Mouse (Mus musculus) forebrain, embryonic 11.5 days (tissue): ENCODE results near the gene Ccdc7b. TPM values are rescaled to one million over a fixed set of nuclear protein-coding genes. Genes with fewer than 3 reads are reported as not detected.
"Not testable (repeated sequence)": the region's sequence is repeated elsewhere in the genome, so short reads cannot be mapped to it uniquely, and the experiment has no call there.

Experiments
- ATAC-seq: fragments of 200-750 bp; cut with Nextera tagmentation; replicated peaks from 2 replicates; pipeline ENCODE4 v1.8.0; 2017; ENCODE audit warnings: moderate TSS enrichment; ENCODE audit not compliant: low FRiP score
- DNase-seq: peaks from one replicate; pipeline ENCODE4 v3.0.0-alpha.2; 2017; ENCODE audit warnings: low spot score
- H3K27ac ChIP-seq: fragments of 300-500 bp; sonication (generic); 2 replicates; pipeline ENCODE4 v1.5.1; 2014; ENCODE audit warnings: low read depth, low read length
- H3K27me3 ChIP-seq: fragments of 300-500 bp; sonication (generic); 2 replicates; pipeline ENCODE4 v1.6.1; 2014; ENCODE audit warnings: mild to moderate bottlenecking, low read length, mixed read lengths; ENCODE audit not compliant: control insufficient read depth, insufficient read depth
- H3K36me3 ChIP-seq: fragments of 300-500 bp; sonication (generic); 2 replicates; pipeline ENCODE4 v1.6.1; 2014; ENCODE audit warnings: mild to moderate bottlenecking, low read length, moderate library complexity, mixed read lengths; ENCODE audit not compliant: control insufficient read depth, insufficient read depth
- H3K4me1 ChIP-seq: fragments of 300-500 bp; sonication (generic); replicated peaks from 2 replicates; pipeline ENCODE4 v1.6.1; 2014; ENCODE audit warnings: low read length, mixed read lengths; ENCODE audit not compliant: control insufficient read depth, insufficient read depth
- H3K4me2 ChIP-seq: fragments of 300-500 bp; sonication (generic); 2 replicates; pipeline ENCODE4 v1.6.1; 2014; ENCODE audit warnings: low read depth, mild to moderate bottlenecking, low read length, moderate library complexity, mixed read lengths; ENCODE audit not compliant: severe bottlenecking
- H3K4me3 ChIP-seq: fragments of 300-500 bp; sonication (generic); 2 replicates; pipeline ENCODE4 v1.5.1; 2014; ENCODE audit warnings: low read depth, low read length
- H3K9ac ChIP-seq: fragments of 300-500 bp; sonication (generic); 2 replicates; pipeline ENCODE4 v1.6.1; 2014; ENCODE audit warnings: low read length
- H3K9me3 ChIP-seq: fragments of 300-500 bp; sonication (generic); 2 replicates; pipeline ENCODE4 v1.6.1; 2016; ENCODE audit warnings: low read length, mixed read lengths; ENCODE audit not compliant: control insufficient read depth
- WGBS: fragments of 180-500 bp; shearing (Covaris S2); extraction: QIAGEN DNeasy Blood & Tissue Kit; methylation state at CpG from one replicate; pipeline ENCODE4 v1.1.7; 2014; 5-methylcytosine and 5-hydroxymethylcytosine counted together
- polyA plus RNA-seq: library from polyadenylated mRNA; unstranded; fragments of >200 nt; fragmentation: Nextera tagmentation; extraction: Ambion mirVana; gene quantifications from 2 replicates; pipeline ENCODE4 v1.2.1, GENCODE M21; 2014

Gene Ccdc7b
- polyA plus RNA-seq: not detected in 2 replicates

DNA sequence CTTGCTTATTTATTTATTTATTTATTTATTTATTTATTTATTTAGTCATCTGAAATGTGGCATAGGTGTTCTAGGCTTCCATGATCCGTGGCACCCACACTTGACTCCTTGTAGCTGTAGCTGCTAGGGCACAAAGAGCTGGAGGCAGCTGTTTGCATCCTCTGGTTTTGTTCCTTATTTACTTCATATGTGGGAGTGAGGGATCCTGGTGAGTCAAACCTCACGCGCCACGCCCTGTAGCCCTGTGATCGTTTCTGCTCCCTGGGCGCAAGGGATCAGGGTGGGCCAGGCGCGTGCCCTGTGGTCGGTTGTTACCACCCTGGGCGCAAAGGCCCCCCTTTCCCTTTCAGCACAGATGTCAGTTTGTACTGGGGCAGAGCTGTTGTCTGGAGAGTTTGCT is at the start of gene Ccdc7b:
Ccdc7b (plus strand) TSS at position 301 of the 400 bp plus-strand sequence.
- not testable (repeated sequence) for H3K27ac ChIP-seq, H3K4me2 ChIP-seq, H3K36me3 ChIP-seq, H3K27me3 ChIP-seq, H3K9me3 ChIP-seq, H3K9ac ChIP-seq, H3K4me3 ChIP-seq, DNase-seq, H3K4me1 ChIP-seq
- 80% methylated on average over 1 of the region's 10 CpGs for WGBS
- 0 out of 2 replicates have a peak, but pooled peaks have one; percentile 10 for ATAC-seq

DNA sequence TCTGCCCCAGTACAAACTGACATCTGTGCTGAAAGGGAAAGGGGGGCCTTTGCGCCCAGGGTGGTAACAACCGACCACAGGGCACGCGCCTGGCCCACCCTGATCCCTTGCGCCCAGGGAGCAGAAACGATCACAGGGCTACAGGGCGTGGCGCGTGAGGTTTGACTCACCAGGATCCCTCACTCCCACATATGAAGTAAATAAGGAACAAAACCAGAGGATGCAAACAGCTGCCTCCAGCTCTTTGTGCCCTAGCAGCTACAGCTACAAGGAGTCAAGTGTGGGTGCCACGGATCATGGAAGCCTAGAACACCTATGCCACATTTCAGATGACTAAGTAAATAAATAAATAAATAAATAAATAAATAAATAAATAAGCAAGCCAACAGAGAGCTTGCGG is 1.5 kb upstream of the Ccdc7b start, which contains the start of gene Ccdc7a:
Ccdc7a (minus strand) TSS at position 101 of the 400 bp plus-strand sequence.
- not testable (repeated sequence) for H3K36me3 ChIP-seq, DNase-seq, H3K4me3 ChIP-seq, H3K27me3 ChIP-seq, H3K9ac ChIP-seq, H3K9me3 ChIP-seq, H3K27ac ChIP-seq, H3K4me1 ChIP-seq, H3K4me2 ChIP-seq
- WGBS: 80% methylated on average over 2 of the region's 11 CpGs
- 0 out of 2 replicates have a peak, but pooled peaks have one; percentile 21 for ATAC-seq

DNA sequence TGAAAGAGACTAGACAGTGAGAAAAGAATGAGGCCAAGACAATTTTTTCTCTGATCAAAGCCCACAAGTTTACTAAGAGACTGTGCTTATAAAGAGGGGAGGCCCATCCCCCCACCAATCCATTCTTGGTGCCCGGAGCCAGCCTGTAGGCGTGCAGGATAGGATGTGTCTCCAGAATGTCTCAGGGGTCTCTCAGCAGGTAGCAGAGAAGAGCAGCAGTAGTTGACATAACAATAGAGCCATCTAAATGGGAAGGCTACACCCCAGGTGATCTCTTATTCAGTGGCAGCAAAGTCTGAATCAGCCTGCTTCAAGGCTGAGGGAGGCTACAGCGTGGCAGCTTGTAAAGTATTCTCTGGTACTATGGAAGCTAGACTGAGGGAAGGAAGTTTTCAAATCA is 48.8 kb downstream of the Ccdc7b start:
- not testable (repeated sequence) for H3K4me3 ChIP-seq, H3K9me3 ChIP-seq, H3K4me1 ChIP-seq, H3K27ac ChIP-seq, H3K36me3 ChIP-seq, ATAC-seq, H3K27me3 ChIP-seq, H3K9ac ChIP-seq, DNase-seq, H3K4me2 ChIP-seq
- WGBS: 57% methylated on average over 3 of the region's 3 CpGs

DNA sequence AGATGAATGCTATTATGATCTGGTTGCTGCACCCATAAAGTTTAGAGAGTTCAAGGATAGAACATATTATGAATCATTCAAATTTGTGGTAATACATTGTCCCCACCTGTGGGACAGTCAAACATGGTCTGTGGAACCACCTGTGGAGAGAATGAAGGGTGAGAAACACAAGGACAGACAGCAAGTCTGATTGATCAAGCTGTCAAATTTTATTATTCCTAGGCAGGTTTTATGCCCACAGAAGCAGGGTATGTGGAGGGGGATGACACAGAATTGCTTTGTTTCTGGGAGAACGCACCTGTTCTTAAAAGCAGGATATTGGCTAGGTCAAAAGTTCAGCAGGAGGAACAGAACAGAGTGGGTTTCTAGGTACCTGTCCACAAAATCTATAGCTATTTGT is 64.6 kb downstream of the Ccdc7b start, which contains the start of gene Gm10999:
Gm10999 (minus strand) TSS at position 101 of the 400 bp plus-strand sequence.
- Histone ChIP-seq H3K4me2 (no peak within 1 kb of the TSS), H3K9ac (no peak within 1 kb of the TSS), H3K4me3 (no peak within 1 kb of the TSS), H3K9me3 (no peaks in the 10 kb centered on the region), H3K27ac (no peak within 1 kb of the TSS), H3K27me3 (no peaks in the 10 kb centered on the region), H3K36me3 (no peaks in the 10 kb centered on the region), H3K4me1 (no peaks in the 10 kb centered on the region)
- ATAC-seq (no peak), DNase-seq (no peak)
- 89% methylated on average over 1 of the region's 1 CpGs for WGBS

DNA sequence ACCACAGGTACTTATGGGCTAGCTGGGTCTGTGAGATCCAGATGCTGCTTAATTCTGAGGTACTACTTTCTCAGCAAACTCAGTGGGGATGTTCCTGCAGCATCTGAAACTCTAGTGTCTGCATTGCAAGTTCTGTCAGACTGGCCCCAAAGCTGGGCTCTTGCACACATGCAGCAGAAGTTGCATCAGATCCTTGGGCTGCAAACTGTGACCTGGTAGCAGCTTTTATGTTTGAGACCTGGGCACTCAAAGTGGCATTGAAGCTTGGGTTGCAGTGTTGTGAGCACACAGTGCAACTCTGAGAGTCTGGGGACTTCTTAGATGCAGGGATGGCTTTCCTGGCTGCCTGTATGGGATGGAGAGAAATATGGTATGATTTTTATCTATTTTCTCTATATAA is 66.5 kb downstream of the Ccdc7b start:
- DNase-seq (no peak), ATAC-seq (no peak)
- Histone ChIP-seq H3K36me3 (no peaks in the 10 kb centered on the region), H3K9ac (no peak overlapping the region), H3K4me1 (no peaks in the 10 kb centered on the region), H3K27ac (no peak overlapping the region), H3K27me3 (no peaks in the 10 kb centered on the region), H3K4me3 (no peak overlapping the region), H3K9me3 (no peaks in the 10 kb centered on the region), H3K4me2 (no peak overlapping the region)

Other genes starting within 250 kb of the Ccdc7b start
- gene Ccdc7a, start 1.6 kb upstream of the Ccdc7b start, polyA plus RNA-seq: not detected in 2 replicates
- gene Gm10999, start 64.5 kb downstream of the Ccdc7b start, polyA plus RNA-seq: not detected in 2 replicates
- 22.8 and 24.0 TPM in 2 replicates for gene 2610044O15Rik8, start 167.3 kb downstream of the Ccdc7b start, polyA plus RNA-seq